Mouse (Mus musculus) stomach, embryonic 15.5 days (tissue): ENCODE results near the gene Msn. TPM values are rescaled to one million over a fixed set of nuclear protein-coding genes. Genes with fewer than 3 reads are reported as not detected.

ENCODE experiments used
- ATAC-seq: fragments of 200-750 bp; cut with Nextera tagmentation; 2 replicates; pipeline ENCODE4 v1.8.0; 2017; ENCODE audit warnings: low read depth, moderate number of reproducible peaks, moderate TSS enrichment; ENCODE audit not compliant: insufficient read depth, low FRiP score
- H3K27ac ChIP-seq: fragments of 300-500 bp; sonication (generic); 2 replicates; pipeline ENCODE4 v1.5.1; 2015; ENCODE audit warnings: mild to moderate bottlenecking, inconsistent platforms
- H3K27me3 ChIP-seq: fragments of 300-500 bp; sonication (generic); replicated peaks from 2 replicates; pipeline ENCODE4 v1.6.1; 2015; ENCODE audit warnings: inconsistent platforms
- H3K36me3 ChIP-seq: fragments of 300-500 bp; sonication (generic); 2 replicates; pipeline ENCODE4 v1.6.1; 2015; ENCODE audit warnings: inconsistent platforms
- H3K4me1 ChIP-seq: fragments of 300-500 bp; sonication (generic); 2 replicates; pipeline ENCODE4 v1.6.1; 2015; ENCODE audit warnings: inconsistent platforms
- H3K4me2 ChIP-seq: fragments of 300-500 bp; sonication (generic); 2 replicates; pipeline ENCODE4 v1.6.1; 2015; ENCODE audit warnings: mild to moderate bottlenecking, inconsistent platforms
- H3K4me3 ChIP-seq: fragments of 300-500 bp; sonication (generic); replicated peaks from 2 replicates; pipeline ENCODE4 v1.5.1; 2015; ENCODE audit warnings: inconsistent platforms
- H3K9ac ChIP-seq: fragments of 300-500 bp; sonication (generic); 2 replicates; pipeline ENCODE4 v1.6.1; 2015; ENCODE audit warnings: inconsistent platforms
- H3K9me3 ChIP-seq: fragments of 300-500 bp; sonication (generic); 2 replicates; pipeline ENCODE4 v1.6.1; 2016; ENCODE audit warnings: inconsistent platforms
- WGBS: fragments of 180-500 bp; shearing (Covaris S2); methylation state at CpG from one replicate; pipeline ENCODE4 v1.1.7; 2015; 5-methylcytosine and 5-hydroxymethylcytosine counted together
- polyA plus RNA-seq: library from polyadenylated mRNA; unstranded; fragments of >200 nt; fragmentation: Nextera tagmentation; extraction: Ambion mirVana; gene quantifications from 2 replicates; pipeline ENCODE4 v1.2.1, GENCODE M21; 2015

The Msn gene
- 76.6 and 80.9 TPM in 2 replicates for polyA plus RNA-seq

DNA sequence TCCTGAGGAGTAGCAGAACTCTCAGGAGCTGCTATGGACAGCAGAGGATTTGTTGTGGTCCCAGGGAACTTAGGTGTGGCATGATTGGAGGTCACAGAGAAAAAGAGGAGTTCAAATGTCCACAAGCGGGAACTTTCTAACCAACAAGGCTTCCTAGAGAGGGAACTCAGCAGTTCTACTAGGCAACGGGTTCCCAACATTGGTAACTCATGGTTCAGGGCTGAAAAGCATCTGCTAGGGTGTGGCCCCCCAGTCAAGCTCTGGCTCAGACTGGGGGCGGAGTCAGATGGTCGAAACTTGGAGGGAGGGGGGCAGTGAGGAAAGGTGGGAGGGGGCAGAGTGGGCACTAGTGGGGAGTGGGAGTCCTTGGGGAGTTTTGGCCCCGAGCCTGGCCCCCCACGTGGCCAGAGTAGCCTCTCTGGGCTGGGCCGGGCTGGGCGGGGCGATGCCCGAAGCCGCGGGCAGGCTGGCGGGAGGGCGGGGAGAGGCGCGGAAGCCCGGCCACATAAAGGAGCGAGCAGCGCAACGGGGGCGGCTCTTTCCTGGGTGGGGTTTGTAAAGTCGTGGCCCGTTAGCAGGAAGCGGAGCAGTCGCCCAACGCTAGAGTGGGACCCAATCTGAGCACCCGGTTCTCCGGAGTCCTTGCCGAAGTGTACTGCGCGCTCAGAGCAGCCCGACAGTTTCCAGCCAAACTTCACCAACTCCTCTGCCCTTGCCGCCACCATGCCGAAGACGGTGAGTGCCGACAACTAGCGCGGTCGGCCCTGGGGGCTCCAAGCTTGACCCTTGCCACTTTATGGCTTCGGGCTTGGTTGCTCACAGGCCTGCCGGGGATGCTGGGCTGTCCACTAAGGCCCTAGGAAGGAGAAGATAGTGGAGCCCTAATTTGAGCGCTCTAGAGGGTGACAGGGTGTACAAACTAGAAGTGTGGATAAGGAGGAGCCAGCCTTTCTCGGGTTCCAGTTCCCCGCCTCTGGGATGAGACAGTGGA lies at the start of gene Msn:
Gene Msn, plus strand, starts transcription at position 534 of the 991 bp plus-strand sequence.
- Histone ChIP-seq H3K4me3 (peak within 1 kb of the TSS; percentile 55), H3K4me2 (peak within 1 kb of the TSS; percentile 56), H3K27ac (peak within 1 kb of the TSS; percentile 46), H3K4me1 (no peaks in the 10 kb centered on the region), H3K9ac (peak within 1 kb of the TSS; percentile 29; the same call in 1 of the 2 replicates), H3K27me3 (no peaks in the 10 kb centered on the region), H3K9me3 (no peaks in the 10 kb centered on the region), H3K36me3 (no peaks in the 10 kb centered on the region)
- peak; percentile 86 for ATAC-seq
- WGBS: 21% methylated on average over 43 of the region's 44 CpGs

DNA sequence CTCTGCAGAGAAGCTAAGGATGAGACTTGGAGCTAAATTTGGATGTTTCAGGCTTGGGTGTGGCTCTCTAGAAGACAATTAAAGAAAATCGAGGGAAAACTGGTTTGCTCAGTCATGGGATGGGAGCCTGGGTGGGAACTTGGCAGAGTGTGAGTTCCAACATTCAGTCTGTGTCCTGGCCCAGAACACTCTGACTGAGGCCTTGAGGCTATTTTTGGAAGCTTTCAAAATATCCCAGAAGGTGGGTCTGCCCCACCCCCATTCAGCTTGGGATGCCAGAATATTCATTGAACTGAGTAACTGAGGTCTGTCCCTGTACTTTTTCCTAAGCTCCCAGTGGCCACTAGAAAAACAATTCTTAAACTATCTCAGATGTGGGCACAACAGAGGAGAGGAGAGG lies 43.0 kb upstream of the Msn start:
- H3K9ac ChIP-seq: no peak overlapping the region
- 0 out of 2 replicates have a peak, but pooled peaks cover 3% of the 10 kb centered on the region for H3K27me3 ChIP-seq
- H3K9me3 ChIP-seq: no peaks in the 10 kb centered on the region
- H3K4me2 ChIP-seq: no peak overlapping the region
- WGBS: 59% methylated on average over 1 of the region's 1 CpGs
- no peak for ATAC-seq
- H3K4me1 ChIP-seq: no peaks in the 10 kb centered on the region
- no peaks in the 10 kb centered on the region for H3K36me3 ChIP-seq
- H3K27ac ChIP-seq: no peak overlapping the region
- H3K4me3 ChIP-seq: no peak overlapping the region

DNA sequence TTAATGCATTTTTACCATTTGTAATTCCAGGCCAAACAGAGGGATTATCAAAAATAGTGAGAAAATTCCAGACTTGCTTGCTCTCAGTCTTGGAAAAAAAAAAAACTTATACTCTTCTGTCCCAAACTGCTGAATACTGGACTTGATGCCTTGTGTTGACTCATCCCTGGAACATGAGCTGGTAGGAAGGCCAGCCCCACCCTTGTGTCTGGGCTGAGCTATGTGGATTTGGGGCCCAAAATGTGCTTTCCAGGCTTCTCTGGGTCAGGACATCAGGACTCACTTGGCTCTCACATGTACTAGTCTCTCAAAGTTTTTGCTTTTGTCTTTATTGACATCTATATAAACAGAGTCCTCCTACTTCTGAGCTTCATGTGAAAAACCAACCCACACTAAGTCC lies 18.1 kb upstream of the Msn start:
- H3K36me3 ChIP-seq: no peaks in the 10 kb centered on the region
- H3K4me2 ChIP-seq: no peak overlapping the region
- H3K9me3 ChIP-seq: no peaks in the 10 kb centered on the region
- no peaks in the 10 kb centered on the region for H3K27me3 ChIP-seq
- H3K4me3 ChIP-seq: no peak overlapping the region
- no peak for ATAC-seq
- no peak overlapping the region for H3K27ac ChIP-seq
- H3K4me1 ChIP-seq: no peaks in the 10 kb centered on the region
- H3K9ac ChIP-seq: no peak overlapping the region

DNA sequence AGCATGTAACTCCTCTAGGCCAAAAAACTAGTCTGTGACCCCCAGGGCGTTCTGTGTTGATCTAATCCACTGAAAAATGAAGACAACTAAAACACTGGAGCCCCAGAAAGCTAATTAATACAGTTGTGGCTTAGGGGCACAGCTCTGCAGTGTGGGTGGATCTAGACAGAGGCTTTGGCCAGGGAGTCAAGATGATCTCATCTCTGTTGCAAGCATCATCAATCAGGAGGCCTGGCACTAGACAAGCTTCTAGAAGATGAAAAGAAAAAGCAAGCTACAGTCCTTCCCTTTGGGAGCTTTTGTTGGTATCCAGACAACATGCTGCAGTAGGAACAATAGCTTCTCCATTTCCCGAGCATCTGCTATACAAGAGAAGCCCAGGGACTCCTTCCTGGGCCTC lies 9.6 kb upstream of the Msn start:
- H3K4me1 ChIP-seq: no peaks in the 10 kb centered on the region
- H3K36me3 ChIP-seq: no peaks in the 10 kb centered on the region
- ATAC-seq: no peak
- H3K27ac ChIP-seq: no peak overlapping the region
- H3K4me2 ChIP-seq: no peak overlapping the region
- 25% methylated on average over 2 of the region's 2 CpGs for WGBS
- no peak overlapping the region for H3K9ac ChIP-seq
- no peaks in the 10 kb centered on the region for H3K9me3 ChIP-seq
- H3K4me3 ChIP-seq: no peak overlapping the region
- no peaks in the 10 kb centered on the region for H3K27me3 ChIP-seq

DNA sequence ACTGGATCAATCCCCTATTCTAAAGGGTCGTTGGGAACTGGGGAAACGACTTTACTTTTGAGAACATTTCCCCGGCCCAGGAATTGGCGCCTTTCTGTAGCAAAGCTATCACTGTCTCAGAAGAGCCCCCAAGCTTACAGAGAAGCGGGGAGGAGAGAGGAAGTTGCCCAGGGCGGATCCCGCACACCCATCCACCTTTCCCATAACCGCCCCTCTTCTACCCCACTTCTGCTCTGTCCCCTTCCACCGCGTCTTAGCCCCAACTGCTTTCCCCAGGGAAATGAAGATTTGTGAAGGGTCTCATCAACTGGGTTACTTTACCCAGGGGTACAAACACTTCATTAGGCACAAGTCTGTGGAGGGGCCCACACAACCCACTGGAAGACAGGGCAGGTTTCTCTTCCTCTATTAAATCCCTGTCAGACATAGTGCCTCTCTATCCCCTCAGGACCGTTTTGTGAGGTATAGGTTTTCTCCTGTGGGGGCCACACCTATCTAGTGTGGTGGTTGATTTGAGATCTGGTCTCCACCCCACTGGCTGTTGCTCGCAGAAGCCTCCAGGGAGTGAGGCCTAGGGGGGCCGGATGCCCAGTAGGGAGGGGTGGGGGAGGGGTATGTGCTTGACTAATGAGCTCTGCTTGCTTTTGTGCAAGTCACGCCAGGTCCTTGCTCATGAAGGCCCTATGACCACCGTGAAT lies 820 bp downstream of the Msn start:
- WGBS: 16% methylated on average over 15 of the region's 15 CpGs
- H3K9ac ChIP-seq: peak overlapping the region; percentile 29; the same call in 1 of the 2 replicates
- H3K27ac ChIP-seq: peak overlapping the region; percentile 46; the same call in 1 of the 2 replicates
- peak overlapping the region; percentile 55 for H3K4me3 ChIP-seq
- peak; percentile 40; the same call in 1 of the 2 replicates for ATAC-seq
- H3K4me1 ChIP-seq: no peaks in the 10 kb centered on the region
- peak overlapping the region; percentile 56 for H3K4me2 ChIP-seq
- H3K27me3 ChIP-seq: no peaks in the 10 kb centered on the region
- H3K36me3 ChIP-seq: no peaks in the 10 kb centered on the region
- H3K9me3 ChIP-seq: no peaks in the 10 kb centered on the region

DNA sequence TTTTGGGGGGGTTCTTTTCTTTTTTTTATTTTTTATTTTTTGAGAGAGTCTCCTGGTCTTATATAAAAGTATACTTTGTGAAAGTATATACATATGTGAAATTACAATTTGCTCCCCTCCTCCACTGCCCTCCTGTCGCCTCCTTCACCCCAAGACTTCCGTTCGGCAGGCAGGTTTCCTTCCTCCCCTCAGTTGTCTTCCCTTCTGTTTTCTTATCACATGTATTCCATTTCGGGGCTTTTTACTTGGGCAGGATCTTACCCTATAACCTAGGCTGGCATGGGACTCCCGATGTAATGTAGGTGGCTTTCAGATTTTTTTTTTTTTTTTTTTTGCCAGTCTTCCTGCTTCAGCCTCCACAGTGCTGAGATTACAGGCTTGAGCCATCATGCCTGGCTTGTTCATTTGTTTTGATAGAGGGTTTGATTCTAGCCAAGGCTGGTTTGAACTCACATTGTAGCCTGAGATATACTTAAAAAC lies 1.7 kb downstream of the Msn start:
- Histone ChIP-seq H3K4me1 (no peaks in the 10 kb centered on the region), H3K9ac (no peak overlapping the region), H3K36me3 (no peaks in the 10 kb centered on the region), H3K27ac (no peak overlapping the region), H3K4me3 (peak overlapping the region; percentile 55), H3K4me2 (peak overlapping the region; percentile 56), H3K9me3 (no peaks in the 10 kb centered on the region), H3K27me3 (no peaks in the 10 kb centered on the region)
- 48% methylated on average over 5 of the region's 5 CpGs for WGBS
- no peak for ATAC-seq

DNA sequence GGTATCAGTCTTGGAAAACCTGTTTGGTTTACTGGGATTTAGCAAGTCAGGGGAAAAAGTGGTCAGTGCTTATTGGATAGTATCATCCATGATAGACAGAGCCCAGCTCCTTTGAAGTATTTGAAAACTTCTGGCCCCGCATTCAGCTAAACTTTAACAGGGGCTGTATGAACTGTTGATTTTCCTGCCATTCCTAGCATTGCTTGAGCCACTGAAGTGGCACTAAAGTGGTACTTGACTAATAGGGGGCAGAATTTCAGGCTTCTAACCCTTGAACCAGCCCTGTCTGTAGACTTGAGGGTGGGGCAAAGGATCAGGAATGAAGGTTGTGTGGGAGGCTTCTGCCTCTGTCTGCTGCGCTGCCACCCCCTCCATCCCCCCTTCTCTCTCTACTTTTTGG lies 3.2 kb downstream of the Msn start:
- no peak for ATAC-seq
- 75% methylated on average over 2 of the region's 2 CpGs for WGBS
- H3K9ac ChIP-seq: no peak overlapping the region
- no peaks in the 10 kb centered on the region for H3K27me3 ChIP-seq
- H3K27ac ChIP-seq: no peak overlapping the region
- H3K36me3 ChIP-seq: no peaks in the 10 kb centered on the region
- no peaks in the 10 kb centered on the region for H3K9me3 ChIP-seq
- H3K4me3 ChIP-seq: no peak overlapping the region
- no peaks in the 10 kb centered on the region for H3K4me1 ChIP-seq
- no peak overlapping the region for H3K4me2 ChIP-seq

DNA sequence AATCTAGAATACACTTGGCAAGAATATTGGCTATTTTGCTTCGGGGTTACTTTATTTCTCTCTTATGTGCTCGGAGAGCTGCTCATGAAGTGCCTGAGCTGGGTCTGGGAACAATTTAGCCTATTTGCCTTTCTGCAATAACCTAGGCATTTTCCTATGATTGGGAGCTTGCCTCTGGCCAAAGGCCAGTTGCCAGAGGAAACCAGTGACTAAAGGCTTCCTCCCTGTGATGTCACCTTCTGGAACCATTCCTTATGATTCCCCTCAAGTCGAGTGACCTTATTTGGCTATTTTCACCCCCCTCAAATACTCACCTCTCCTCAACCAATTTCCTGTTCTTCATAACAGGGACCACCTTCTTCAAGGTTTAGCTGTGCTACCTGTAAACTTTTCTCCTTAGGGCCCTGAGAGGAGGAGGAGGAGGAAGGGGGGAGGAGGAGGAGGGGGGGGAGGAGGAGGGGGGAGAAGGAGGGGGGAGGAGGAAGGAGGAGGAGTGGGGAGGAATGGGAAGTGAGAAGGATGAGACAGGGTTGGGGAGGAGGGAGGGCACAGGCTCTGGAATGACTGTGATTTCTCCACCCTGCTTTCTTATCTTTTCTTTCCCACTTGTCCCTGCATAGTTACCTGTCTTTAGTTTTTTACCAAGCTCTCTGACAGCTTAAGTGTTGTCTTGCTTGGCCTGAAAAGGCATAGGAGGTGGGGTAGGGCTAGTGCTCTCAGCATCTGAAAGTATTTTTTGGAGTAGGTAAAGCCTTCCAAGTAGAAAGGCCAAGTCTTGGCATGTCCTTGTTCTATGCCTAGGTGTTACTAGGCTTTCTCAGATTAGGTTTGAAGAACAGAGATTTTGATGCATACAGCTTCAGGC lies 11.8 kb downstream of the Msn start:
- 65% methylated on average over 3 of the region's 3 CpGs for WGBS
- H3K27ac ChIP-seq: no peak overlapping the region
- H3K4me1 ChIP-seq: no peaks in the 10 kb centered on the region
- H3K4me2 ChIP-seq: no peak overlapping the region
- ATAC-seq: no peak
- H3K4me3 ChIP-seq: no peak overlapping the region
- no peaks in the 10 kb centered on the region for H3K9me3 ChIP-seq
- no peak overlapping the region for H3K9ac ChIP-seq
- no peaks in the 10 kb centered on the region for H3K27me3 ChIP-seq
- H3K36me3 ChIP-seq: no peaks in the 10 kb centered on the region

DNA sequence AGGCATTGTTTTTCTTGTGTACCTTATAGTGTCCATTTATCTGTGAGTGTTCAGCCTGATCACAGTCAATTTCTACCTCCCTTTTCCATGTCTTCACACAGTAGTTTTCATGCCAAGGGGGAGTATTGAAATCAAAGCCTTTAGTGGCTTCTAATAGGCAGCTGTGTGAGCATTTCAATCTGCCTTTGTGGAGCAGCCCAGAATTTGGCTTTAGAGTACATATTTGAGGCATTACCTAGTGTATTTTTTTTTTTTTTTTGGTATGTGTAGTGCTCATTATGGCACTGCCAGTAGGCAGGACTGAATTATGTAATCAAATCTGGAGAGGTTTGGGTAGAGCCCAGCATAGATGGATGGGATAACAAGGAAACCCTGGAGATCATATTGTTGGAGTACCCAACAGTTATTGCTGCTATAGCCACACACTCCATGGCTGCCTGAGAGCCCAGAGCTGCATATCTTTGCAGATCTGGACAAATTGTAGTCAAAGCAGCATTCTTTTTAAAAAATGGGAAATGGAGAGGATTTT lies 17.3 kb downstream of the Msn start:
- no peak overlapping the region for H3K4me3 ChIP-seq
- ATAC-seq: no peak

DNA sequence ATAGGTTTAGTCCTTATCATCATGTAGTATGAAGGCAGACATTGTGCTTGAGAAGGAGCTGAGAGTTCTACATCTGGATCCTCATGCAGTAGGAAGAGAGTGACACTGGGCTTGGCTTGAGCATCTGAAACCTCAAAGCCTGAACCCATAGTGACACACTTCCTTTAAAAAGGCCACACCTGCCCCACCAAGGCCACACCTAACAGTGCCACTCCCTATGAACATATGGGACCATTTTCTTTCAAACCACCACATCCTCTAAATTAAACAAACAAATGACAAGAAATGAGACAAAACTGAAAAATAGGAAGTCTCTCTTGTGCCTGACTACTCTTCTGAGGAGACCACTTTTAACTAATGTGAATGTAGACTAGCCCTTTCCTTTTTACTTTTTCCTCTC lies 19.7 kb downstream of the Msn start:
- no peak overlapping the region for H3K27ac ChIP-seq
- H3K4me1 ChIP-seq: no peaks in the 10 kb centered on the region
- no peaks in the 10 kb centered on the region for H3K27me3 ChIP-seq
- no peak overlapping the region for H3K9ac ChIP-seq
- no peak for ATAC-seq
- H3K36me3 ChIP-seq: no peaks in the 10 kb centered on the region
- no peak overlapping the region for H3K4me3 ChIP-seq
- H3K4me2 ChIP-seq: no peak overlapping the region
- H3K9me3 ChIP-seq: no peaks in the 10 kb centered on the region

More for the DNA sequence above, 17.3 kb downstream of the Msn start:
- Histone ChIP-seq H3K9me3 (no peaks in the 10 kb centered on the region), H3K4me1 (no peaks in the 10 kb centered on the region), H3K27me3 (no peaks in the 10 kb centered on the region), H3K4me2 (no peak overlapping the region), H3K36me3 (no peaks in the 10 kb centered on the region), H3K27ac (no peak overlapping the region), H3K9ac (no peak overlapping the region)

DNA sequence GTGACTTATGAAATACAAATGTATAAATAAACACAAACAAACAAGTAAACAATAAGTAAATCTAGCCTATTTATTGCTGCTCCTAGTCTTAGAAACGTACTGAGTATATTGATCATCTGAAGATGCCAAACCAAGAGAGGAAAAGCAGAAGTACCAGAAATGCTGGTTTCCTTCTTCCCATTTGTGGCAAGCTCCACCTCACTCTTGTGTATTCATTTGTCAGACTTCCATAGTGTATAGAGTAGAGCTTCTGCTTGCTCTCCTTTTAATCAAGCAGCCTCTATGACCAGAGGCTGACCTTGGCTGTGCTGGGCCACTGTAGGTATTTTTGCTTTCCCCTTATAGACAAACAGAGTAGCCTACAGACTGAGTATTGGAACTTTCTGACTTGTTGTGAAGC lies 21.5 kb downstream of the Msn start:
- ATAC-seq: no peak
- 67% methylated on average over 1 of the region's 1 CpGs for WGBS
- H3K4me2 ChIP-seq: no peak overlapping the region
- H3K4me3 ChIP-seq: no peak overlapping the region
- no peaks in the 10 kb centered on the region for H3K27me3 ChIP-seq
- H3K9me3 ChIP-seq: no peaks in the 10 kb centered on the region
- no peaks in the 10 kb centered on the region for H3K36me3 ChIP-seq
- H3K9ac ChIP-seq: no peak overlapping the region
- H3K4me1 ChIP-seq: no peaks in the 10 kb centered on the region
- no peak overlapping the region for H3K27ac ChIP-seq
